Mouse (Mus musculus) forebrain, embryonic 13.5 days (tissue): ENCODE results near the gene Rln3. TPM values are rescaled to one million over a fixed set of nuclear protein-coding genes. Genes with fewer than 3 reads are reported as not detected.

Experiments
- ATAC-seq: fragments of 200-750 bp; cut with Nextera tagmentation; 2 replicates; pipeline ENCODE4 v1.8.0; 2017
- H3K27ac ChIP-seq: fragments of 300-500 bp; sonication (generic); 2 replicates; pipeline ENCODE4 v1.5.1; 2015; ENCODE audit warnings: inconsistent platforms, mild to moderate bottlenecking, moderate library complexity
- H3K27me3 ChIP-seq: fragments of 300-500 bp; sonication (generic); 2 replicates; pipeline ENCODE4 v1.6.1; 2015; ENCODE audit warnings: mild to moderate bottlenecking, inconsistent platforms
- H3K36me3 ChIP-seq: fragments of 300-500 bp; sonication (generic); 2 replicates; pipeline ENCODE4 v1.6.1; 2015; ENCODE audit warnings: mild to moderate bottlenecking, inconsistent platforms; ENCODE audit not compliant: poor library complexity, severe bottlenecking
- H3K4me1 ChIP-seq: fragments of 300-500 bp; sonication (generic); 2 replicates; pipeline ENCODE4 v1.6.1; 2015; ENCODE audit warnings: inconsistent platforms
- H3K4me2 ChIP-seq: fragments of 300-500 bp; sonication (generic); 2 replicates; pipeline ENCODE4 v1.6.1; 2015; ENCODE audit warnings: inconsistent platforms, mild to moderate bottlenecking, moderate library complexity
- H3K4me3 ChIP-seq: fragments of 300-500 bp; sonication (generic); 2 replicates; pipeline ENCODE4 v1.5.1; 2015; ENCODE audit warnings: mild to moderate bottlenecking, inconsistent platforms
- H3K9ac ChIP-seq: fragments of 300-500 bp; sonication (generic); 2 replicates; pipeline ENCODE4 v1.6.1; 2015; ENCODE audit warnings: mild to moderate bottlenecking, inconsistent platforms
- H3K9me3 ChIP-seq: fragments of 300-500 bp; sonication (generic); replicated peaks from 2 replicates; pipeline ENCODE4 v1.6.1; 2016; ENCODE audit warnings: inconsistent platforms
- WGBS: fragments of 180-500 bp; shearing (Covaris S2); methylation state at CpG from one replicate; pipeline ENCODE4 v1.1.7; 2015; 5-methylcytosine and 5-hydroxymethylcytosine counted together
- polyA plus RNA-seq: library from polyadenylated mRNA; unstranded; fragments of >200 nt; fragmentation: Nextera tagmentation; extraction: Ambion mirVana; gene quantifications from 2 replicates; pipeline ENCODE4 v1.2.1, GENCODE M21; 2015

Gene Rln3
- polyA plus RNA-seq, result not detected in 2 replicates

GRCm38 (mm10) chr8:84044900-84045299 lies at the start of gene Rln3:
Gene Rln3 (minus strand): TSS chr8:84045000.
- Histone ChIP-seq H3K4me2 (no peak within 1 kb of the TSS), H3K4me1 (peaks cover 21% of the 10 kb centered on the region), H3K9me3 (0 out of 2 replicates have a peak, but pooled peaks cover 2% of the 10 kb centered on the region), H3K27ac (no peak within 1 kb of the TSS), H3K36me3 (no peaks in the 10 kb centered on the region), H3K27me3 (peaks cover 61% of the 10 kb centered on the region), H3K4me3 (no peak within 1 kb of the TSS), H3K9ac (no peak within 1 kb of the TSS)
- ATAC-seq, result no peak
- 11% methylated on average over 9 of the region's 9 CpGs for WGBS

GRCm38 (mm10) chr8:84090585-84090984 lies 45.8 kb upstream of the Rln3 start:
- no peak overlapping the region for H3K27ac ChIP-seq
- no peaks in the 10 kb centered on the region for H3K9me3 ChIP-seq
- no peaks in the 10 kb centered on the region for H3K4me1 ChIP-seq
- H3K9ac ChIP-seq, result no peak overlapping the region
- no peak for ATAC-seq
- H3K4me3 ChIP-seq, result no peak overlapping the region
- H3K4me2 ChIP-seq, result no peak overlapping the region
- WGBS, result 95% methylated on average over 8 of the region's 8 CpGs
- H3K36me3 ChIP-seq, result peaks cover 97% of the 10 kb centered on the region
- H3K27me3 ChIP-seq, result no peaks in the 10 kb centered on the region

GRCm38 (mm10) chr8:84089277-84089676 lies 44.5 kb upstream of the Rln3 start:
- Histone ChIP-seq H3K27ac (no peak overlapping the region), H3K9ac (no peak overlapping the region), H3K4me2 (no peak overlapping the region), H3K9me3 (no peaks in the 10 kb centered on the region), H3K4me3 (no peak overlapping the region), H3K36me3 (peaks cover 91% of the 10 kb centered on the region), H3K4me1 (peaks cover 5% of the 10 kb centered on the region; the same call in 1 of the 2 replicates), H3K27me3 (no peaks in the 10 kb centered on the region)
- WGBS, result 68% methylated on average over 9 of the region's 9 CpGs
- ATAC-seq, result no peak

- WGBS, result 95% methylated on average over 14 of the region's 14 CpGs
- no peaks in the 10 kb centered on the region for H3K27me3 ChIP-seq
- no peak overlapping the region for H3K27ac ChIP-seq
- no peak overlapping the region for H3K4me3 ChIP-seq
- H3K9ac ChIP-seq, result no peak overlapping the region
- peaks cover 10% of the 10 kb centered on the region for H3K4me1 ChIP-seq
- peaks cover 91% of the 10 kb centered on the region for H3K36me3 ChIP-seq
- ATAC-seq, result no peak
- H3K4me2 ChIP-seq, result no peak overlapping the region
- no peaks in the 10 kb centered on the region for H3K9me3 ChIP-seq
These were observed 43.0 kb upstream of the Rln3 start for GRCm38 (mm10) chr8:84087821-84088220.

GRCm38 (mm10) chr8:84087156-84087555 lies 42.4 kb upstream of the Rln3 start:
- H3K9ac ChIP-seq, result no peak overlapping the region
- WGBS, result 89% methylated on average over 7 of the region's 7 CpGs
- H3K4me2 ChIP-seq, result no peak overlapping the region
- no peak overlapping the region for H3K4me3 ChIP-seq
- H3K9me3 ChIP-seq, result no peaks in the 10 kb centered on the region
- no peaks in the 10 kb centered on the region for H3K27me3 ChIP-seq
- no peak for ATAC-seq
- H3K27ac ChIP-seq, result no peak overlapping the region
- H3K4me1 ChIP-seq, result peaks cover 10% of the 10 kb centered on the region
- H3K36me3 ChIP-seq, result peaks cover 91% of the 10 kb centered on the region

GRCm38 (mm10) chr8:84084341-84085115 lies 39.7 kb upstream of the Rln3 start:
- H3K4me1 ChIP-seq, result peaks cover 10% of the 10 kb centered on the region
- ATAC-seq, result no peak
- no peaks in the 10 kb centered on the region for H3K27me3 ChIP-seq
- H3K36me3 ChIP-seq, result peaks cover 90% of the 10 kb centered on the region
- H3K27ac ChIP-seq, result no peak overlapping the region
- H3K4me2 ChIP-seq, result 0 out of 2 replicates have a peak overlapping the region, but pooled peaks have one; percentile 13
- 26% methylated on average over 42 of the region's 42 CpGs for WGBS
- H3K9me3 ChIP-seq, result no peaks in the 10 kb centered on the region
- 0 out of 2 replicates have a peak overlapping the region, but pooled peaks have one; percentile 38 for H3K9ac ChIP-seq
- H3K4me3 ChIP-seq, result no peak overlapping the region

GRCm38 (mm10) chr8:84083829-84084241 lies 39.0 kb upstream of the Rln3 start:
- no peak overlapping the region for H3K27ac ChIP-seq
- H3K9me3 ChIP-seq, result no peaks in the 10 kb centered on the region
- H3K27me3 ChIP-seq, result no peaks in the 10 kb centered on the region
- WGBS, result 31% methylated on average over 8 of the region's 8 CpGs
- no peak overlapping the region for H3K4me3 ChIP-seq
- no peak overlapping the region for H3K9ac ChIP-seq
- 0 out of 2 replicates have a peak, but pooled peaks have one; percentile 22 for ATAC-seq
- H3K36me3 ChIP-seq, result peaks cover 88% of the 10 kb centered on the region
- no peak overlapping the region for H3K4me2 ChIP-seq
- H3K4me1 ChIP-seq, result peaks cover 10% of the 10 kb centered on the region

- H3K4me2 ChIP-seq, result no peak overlapping the region
- H3K4me3 ChIP-seq, result no peak overlapping the region
- peaks cover 83% of the 10 kb centered on the region for H3K36me3 ChIP-seq
- H3K27me3 ChIP-seq, result no peaks in the 10 kb centered on the region
- no peak overlapping the region for H3K9ac ChIP-seq
- H3K9me3 ChIP-seq, result no peaks in the 10 kb centered on the region
- ATAC-seq, result no peak
- peaks cover 5% of the 10 kb centered on the region for H3K4me1 ChIP-seq
- H3K27ac ChIP-seq, result no peak overlapping the region
- 88% methylated on average over 5 of the region's 5 CpGs for WGBS
These were observed 34.4 kb upstream of the Rln3 start for GRCm38 (mm10) chr8:84079206-84079605.

- H3K4me1 ChIP-seq, result peaks cover 20% of the 10 kb centered on the region
- no peak overlapping the region for H3K9ac ChIP-seq
- no peak for ATAC-seq
- no peak overlapping the region for H3K4me3 ChIP-seq
- H3K27ac ChIP-seq, result no peak overlapping the region
- no peak overlapping the region for H3K4me2 ChIP-seq
- no peaks in the 10 kb centered on the region for H3K9me3 ChIP-seq
- peaks cover 61% of the 10 kb centered on the region for H3K36me3 ChIP-seq
- 86% methylated on average over 3 of the region's 3 CpGs for WGBS
- no peaks in the 10 kb centered on the region for H3K27me3 ChIP-seq
These were observed 32.0 kb upstream of the Rln3 start for GRCm38 (mm10) chr8:84076849-84077248.

- Histone ChIP-seq H3K4me2 (no peak overlapping the region), H3K36me3 (peaks cover 58% of the 10 kb centered on the region), H3K4me3 (no peak overlapping the region), H3K9me3 (no peaks in the 10 kb centered on the region), H3K4me1 (peaks cover 23% of the 10 kb centered on the region), H3K27ac (no peak overlapping the region), H3K27me3 (no peaks in the 10 kb centered on the region), H3K9ac (no peak overlapping the region)
- ATAC-seq, result no peak
- WGBS, result 96% methylated on average over 1 of the region's 1 CpGs
These were observed 31.6 kb upstream of the Rln3 start for GRCm38 (mm10) chr8:84076412-84076811.

- H3K4me2 ChIP-seq, result peak overlapping the region; percentile 12; the same call in 1 of the 2 replicates
- peak; percentile 67; the same call in 1 of the 2 replicates for ATAC-seq
- H3K9ac ChIP-seq, result 0 out of 2 replicates have a peak overlapping the region, but pooled peaks have one; percentile 35
These were observed 28.6 kb upstream of the Rln3 start for GRCm38 (mm10) chr8:84073230-84073976.

GRCm38 (mm10) chr8:84072321-84072720 lies 27.5 kb upstream of the Rln3 start:
- H3K27ac ChIP-seq, result no peak overlapping the region
- H3K4me2 ChIP-seq, result no peak overlapping the region
- peaks cover 32% of the 10 kb centered on the region for H3K36me3 ChIP-seq
- H3K4me3 ChIP-seq, result no peak overlapping the region
- H3K9me3 ChIP-seq, result no peaks in the 10 kb centered on the region
- peaks cover 57% of the 10 kb centered on the region for H3K4me1 ChIP-seq
- ATAC-seq, result no peak
- no peaks in the 10 kb centered on the region for H3K27me3 ChIP-seq
- WGBS, result 87% methylated on average over 10 of the region's 10 CpGs
- H3K9ac ChIP-seq, result no peak overlapping the region

More at GRCm38 (mm10) chr8:84073230-84073976, 28.6 kb upstream of the Rln3 start:
- WGBS, result 44% methylated on average over 10 of the region's 10 CpGs
- H3K36me3 ChIP-seq, result peaks cover 33% of the 10 kb centered on the region
- no peaks in the 10 kb centered on the region for H3K9me3 ChIP-seq
- no peaks in the 10 kb centered on the region for H3K27me3 ChIP-seq
- H3K4me3 ChIP-seq, result no peak overlapping the region
- H3K27ac ChIP-seq, result peak overlapping the region; percentile 73
- peaks cover 47% of the 10 kb centered on the region for H3K4me1 ChIP-seq
